Mouse (Mus musculus) left cerebral cortex, postnatal 10 days (tissue): ENCODE data around the gene Wfdc21. TPM values are rescaled to one million over a fixed set of nuclear protein-coding genes. Genes with fewer than 3 reads are reported as not detected.
A peak's percentile ranks its signal among the peaks of the same experiment; 100 is the strongest.

Source experiments
- DNase-seq, 2 experiments: peaks; one replicate each; pipeline ENCODE4 v3.0.0; 2021 to 2022; ENCODE audit warnings: low spot score in 2 of 2, mixed read lengths in 1 of 2; ENCODE audit errors: extremely low spot score in 1 of 2
- intact Hi-C: fragments of 180-260 bp; cut with DNase I; formaldehyde crosslinking; loops from one replicate; pipeline ENCODE4 v1.15.1; 2025
- total RNA-seq, 2 experiments: library from RNA; stranded (reverse); gene quantifications; 2 replicates each; pipeline ENCODE4 v1.2.3; 2021

Gene Wfdc21
- total RNA-seq, 2 experiments from 2014 or later: not detected

DNA sequence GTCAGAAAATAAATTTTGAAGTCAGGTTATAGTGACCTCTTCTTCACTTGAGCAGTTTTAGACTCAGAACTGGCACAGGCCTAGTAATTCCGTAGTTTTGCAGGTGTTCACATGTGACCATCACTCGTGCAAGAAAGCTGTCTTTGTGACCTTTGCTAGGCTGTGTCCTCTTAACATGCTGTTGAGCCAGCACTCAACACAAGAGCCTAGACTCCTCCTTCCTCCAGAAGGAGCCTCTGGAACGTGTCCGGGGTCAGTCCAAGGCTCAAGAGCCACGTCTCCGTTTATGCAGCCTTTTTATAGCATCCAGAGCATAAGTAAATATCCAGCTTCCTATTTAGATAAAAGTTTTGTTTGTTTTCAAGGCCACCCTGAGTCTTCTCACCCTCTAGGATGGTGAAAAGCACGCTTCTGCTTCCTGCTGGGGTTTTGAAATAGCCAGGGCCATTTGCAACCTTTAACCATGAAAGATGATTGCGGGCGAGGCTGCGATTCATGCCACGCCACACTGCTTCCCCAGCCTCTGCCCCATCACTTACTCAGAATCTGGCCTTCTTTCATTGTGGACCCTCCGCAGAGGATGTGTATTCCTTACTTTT lies 45.7 kb downstream of the Wfdc21 start:
- intact Hi-C loops: no loop called here
- DNase-seq: no peak

DNA sequence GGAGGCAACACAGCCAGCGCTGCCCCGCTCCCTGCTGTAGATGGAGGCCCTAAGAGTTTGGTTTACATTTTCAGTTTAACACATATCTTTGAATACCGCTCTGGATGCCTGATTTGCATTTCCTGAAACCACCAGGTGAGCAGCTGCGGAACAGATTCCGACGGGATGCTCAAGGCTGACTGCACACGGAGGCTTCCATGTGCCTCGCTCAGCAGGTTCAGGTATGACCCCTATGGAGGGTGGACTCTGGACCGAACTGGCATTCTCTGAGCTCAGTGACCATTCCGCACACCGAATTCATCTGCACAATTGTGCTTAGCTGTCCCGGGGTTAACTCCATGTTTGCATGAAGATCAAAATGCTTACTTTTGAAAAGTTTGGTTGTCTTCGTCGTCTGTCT lies 46.5 kb downstream of the Wfdc21 start:
- no peak for DNase-seq
- intact Hi-C loops: no loop called here

DNA sequence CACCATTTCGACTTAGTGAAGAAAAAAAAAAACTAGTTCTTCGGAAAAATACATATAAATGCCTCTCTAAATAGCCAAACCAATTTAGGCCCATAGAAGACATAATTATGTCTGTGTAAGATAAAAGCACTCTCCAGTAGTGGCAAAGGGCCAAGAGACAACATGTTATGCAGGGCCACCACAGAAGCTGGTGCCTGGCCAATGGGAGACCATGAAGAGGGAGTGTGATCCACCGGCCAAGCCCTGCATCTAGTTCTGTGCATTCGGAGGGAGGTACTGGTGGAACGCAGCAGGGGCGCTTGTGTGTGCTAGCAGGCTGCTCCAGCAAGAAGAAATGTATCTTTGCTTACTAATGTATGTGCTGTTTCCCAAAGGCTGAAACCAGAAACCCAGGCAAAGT lies 49.4 kb downstream of the Wfdc21 start:
- intact Hi-C loops: no loop called here
- peak; percentile 40 to 55 for DNase-seq

DNA sequence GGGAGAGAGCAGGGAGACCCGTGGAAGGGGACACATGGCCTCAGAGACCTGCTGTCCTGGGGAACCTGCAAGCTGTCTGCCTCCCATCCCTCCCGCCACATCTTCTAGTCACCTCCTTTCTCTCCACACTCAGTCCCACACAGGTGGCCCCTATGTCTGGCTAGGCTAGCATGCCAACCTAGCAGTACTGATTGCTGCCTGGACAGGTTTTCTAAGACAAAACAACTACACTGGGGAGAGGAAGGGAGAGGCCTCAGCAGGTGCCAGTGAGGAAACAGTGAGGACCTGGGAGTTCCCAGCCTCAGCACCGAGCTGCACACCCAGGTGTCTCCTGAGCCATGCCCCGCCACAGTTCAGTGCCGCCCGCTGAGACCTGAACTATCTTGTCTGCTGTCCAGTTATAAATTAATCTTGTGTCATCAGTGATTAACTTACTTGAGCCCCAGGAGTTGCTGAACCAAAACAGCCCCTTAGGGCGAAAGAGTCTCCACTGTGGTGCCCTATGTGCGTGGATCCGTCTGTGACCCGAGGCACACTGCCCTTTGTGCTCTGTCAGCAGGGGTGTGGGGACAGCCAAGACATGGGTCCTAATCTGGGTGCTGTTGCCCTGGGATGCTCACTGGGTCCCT lies 50.4 kb downstream of the Wfdc21 start:
- intact Hi-C loops: no loop called here
- no peak for DNase-seq

DNA sequence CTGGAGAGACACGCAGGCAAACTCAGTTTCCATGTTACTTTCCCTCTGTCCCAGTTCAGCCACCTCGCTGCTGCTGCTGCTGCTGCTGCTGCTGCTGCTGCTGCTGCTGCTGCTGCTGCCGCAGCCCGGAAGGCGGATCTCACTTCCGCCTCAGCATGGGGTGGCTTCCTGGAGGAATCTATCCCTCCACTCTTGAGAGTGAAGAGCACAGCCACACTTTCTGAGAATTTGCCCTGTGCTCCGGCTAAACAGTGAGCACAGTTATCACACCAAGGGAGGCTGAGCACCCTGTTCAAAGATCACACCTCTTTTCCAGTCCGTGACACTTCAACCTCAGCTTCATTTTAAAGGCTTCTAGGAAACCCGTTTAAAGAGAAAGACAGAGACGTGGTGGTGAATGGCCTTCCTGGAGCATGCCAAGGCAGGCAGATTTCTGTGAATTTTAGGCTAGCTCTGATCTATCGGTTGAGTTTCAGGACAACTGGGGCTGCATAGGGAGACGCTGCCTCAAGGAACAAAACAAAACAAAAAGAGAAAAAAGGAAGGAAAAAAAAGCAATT lies 53.2 kb downstream of the Wfdc21 start:
- DNase-seq: no peak
- intact Hi-C loops: no loop called here

DNA sequence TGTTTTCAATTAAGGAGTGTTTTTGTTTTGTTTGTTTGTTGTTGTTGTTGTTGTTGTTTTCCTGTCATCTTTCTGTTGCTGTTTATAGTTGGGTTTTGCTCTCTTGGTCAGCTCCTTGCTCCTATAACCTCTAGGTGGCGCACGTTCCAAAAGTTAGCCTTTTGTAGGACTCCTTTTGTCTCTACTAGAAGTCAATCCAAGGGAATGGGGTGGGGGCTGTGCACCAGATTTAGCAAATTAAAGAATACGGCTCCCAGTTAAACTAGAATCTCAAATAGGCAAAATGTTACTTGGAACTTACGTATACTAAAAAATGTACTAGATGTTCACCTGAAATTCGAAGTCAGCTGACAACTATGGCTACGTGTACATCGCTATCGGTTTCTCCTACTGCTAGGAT lies 55.4 kb downstream of the Wfdc21 start:
- intact Hi-C loops: no loop called here

More for the DNA sequence above, 55.4 kb downstream of the Wfdc21 start:
- no peak for DNase-seq

Other genes with a start within 250 kb of the Wfdc21 start
- not detected for gene Heatr9, start 224.8 kb upstream of the Wfdc21 start, total RNA-seq
- gene Ccl5, start 216.4 kb upstream of the Wfdc21 start, total RNA-seq: not detected
- gene Ccl9, start 168.3 kb upstream of the Wfdc21 start, total RNA-seq: 1 to 10 TPM; 1.5 to 3.6 TPM
- gene Ccl6, start 153.9 kb upstream of the Wfdc21 start, total RNA-seq: 1 to 10 TPM in 1 of 2 experiments, under 1 TPM in 1; 0.97 to 1.6 TPM
- gene Rpl9-ps1, start 101.3 kb upstream of the Wfdc21 start, total RNA-seq: not detected
- under 1 TPM in 1 of 2 experiments, not detected in 1; 0.81 TPM for gene Ccl3, start 97.6 kb upstream of the Wfdc21 start, total RNA-seq
- not detected for gene Ccl4, start 84.4 kb upstream of the Wfdc21 start, total RNA-seq
- gene Wfdc17, start 42.9 kb upstream of the Wfdc21 start, total RNA-seq: not detected
- 1 to 10 TPM in 1 of 2 experiments, under 1 TPM in 1; 0.75 to 1.3 TPM for gene Wfdc18, start 37.9 kb upstream of the Wfdc21 start, total RNA-seq
- 10 to 100 TPM; 17.9 to 18.9 TPM for gene Heatr6, start 6.8 kb downstream of the Wfdc21 start, total RNA-seq
- under 1 TPM; 0.14 to 0.19 TPM for gene Hnf1b, start 103.1 kb downstream of the Wfdc21 start, total RNA-seq
- 10 to 100 TPM; 12.4 to 12.5 TPM for gene Ddx52, start 195.1 kb downstream of the Wfdc21 start, total RNA-seq
- 10 to 100 TPM; 46.6 to 50.9 TPM for gene Synrg, start 217.5 kb downstream of the Wfdc21 start, total RNA-seq